Mouse (Mus musculus): ENCODE measurements at regions not wholly inside any gene's neighbourhood (a gene's known extent, or its start where the extent isn't known, plus 50 kb on each side); places are given as distances from the start of the nearest gene placed in this dataset.

DNA sequence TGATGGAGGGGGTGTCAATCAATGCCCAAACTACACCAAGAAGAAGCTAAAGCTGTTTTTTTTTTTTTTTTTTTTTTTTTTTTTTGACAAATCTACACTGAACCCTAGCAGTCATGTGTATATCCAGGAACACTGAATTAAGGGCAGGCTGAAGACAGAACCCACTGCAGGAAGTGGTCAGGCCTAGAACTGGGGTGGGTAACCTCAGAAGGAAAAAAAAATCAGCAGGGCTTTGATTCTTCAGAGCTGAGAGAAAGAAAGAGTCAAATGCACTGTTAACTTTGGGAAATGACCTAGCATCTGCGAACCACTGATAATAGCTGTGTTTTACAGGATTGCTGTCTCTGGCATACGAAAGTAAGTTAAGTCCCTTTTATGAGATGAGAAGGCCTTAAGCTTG lies 78.3 kb upstream of the Mast4 start:
- TF ChIP-seq CTCF (IDR thresholded peaks at IDR 0.05; ENCODE audit: control insufficient read depth, insufficient read depth, insufficient read length) (no peak), MYOG (IDR thresholded peaks at IDR 0.05; ENCODE audit: control insufficient read depth, extremely low read depth, insufficient read length) (no peak), MYOD1 (IDR thresholded peaks at IDR 0.05; ENCODE audit: control insufficient read depth, insufficient read length, low read depth) (no peak), MAX (IDR thresholded peaks at IDR 0.05) (no peak), USF1 (IDR thresholded peaks at IDR 0.05; ENCODE audit: low read depth) (no peak), CEBPB (IDR thresholded peaks at IDR 0.05; ENCODE audit: low read depth) (no peak)
